Mouse (Mus musculus) brown adipose tissue, adult 24 weeks (tissue): Measurements from ENCODE around the gene Tenm1. TPM values are rescaled to one million over a fixed set of nuclear protein-coding genes. Genes with fewer than 3 reads are reported as not detected.

Experiments used
- H3K27ac ChIP-seq: fragments of 200-500 bp; replicated peaks from 2 replicates; pipeline ENCODE4 v1.5.1; 2012; ENCODE audit warnings: low read depth, mild to moderate bottlenecking, low read length
- H3K4me1 ChIP-seq: fragments of 200-500 bp; 2 replicates; pipeline ENCODE4 v1.6.1; 2012; ENCODE audit warnings: low read length, mixed read lengths; ENCODE audit not compliant: control insufficient read depth, insufficient read depth, insufficient read length
- H3K4me3 ChIP-seq: fragments of 200-500 bp; 2 replicates; pipeline ENCODE4 v1.5.1; 2012; ENCODE audit warnings: low read depth, mild to moderate bottlenecking, low read length, moderate library complexity; ENCODE audit not compliant: insufficient read depth
- polyA plus RNA-seq: library from polyadenylated mRNA; stranded (reverse); fragments of >200 nt; gene quantifications from 2 replicates; pipeline ENCODE4 v1.2.4, GENCODE M21; 2012; ENCODE audit not compliant: missing spikeins, insufficient read depth, insufficient read length

Gene Tenm1
- polyA plus RNA-seq, 1 experiment, result 0.08 TPM

DNA sequence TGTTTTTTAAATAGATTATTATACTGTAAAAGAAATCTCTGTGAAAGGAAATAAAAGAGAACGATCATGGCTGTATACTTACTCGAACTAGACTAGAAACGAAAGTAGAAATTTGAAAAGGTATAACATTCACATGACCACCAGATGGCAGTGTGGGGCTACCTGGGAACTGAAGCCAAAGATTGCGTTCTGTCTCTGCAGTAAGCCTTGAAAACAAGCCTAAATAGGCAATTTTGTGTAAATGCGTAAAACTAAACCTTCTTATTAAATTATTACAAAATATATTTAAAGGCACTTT, 888.2 kb downstream of the Tenm1 start:
- no peak overlapping the region for H3K27ac ChIP-seq

DNA sequence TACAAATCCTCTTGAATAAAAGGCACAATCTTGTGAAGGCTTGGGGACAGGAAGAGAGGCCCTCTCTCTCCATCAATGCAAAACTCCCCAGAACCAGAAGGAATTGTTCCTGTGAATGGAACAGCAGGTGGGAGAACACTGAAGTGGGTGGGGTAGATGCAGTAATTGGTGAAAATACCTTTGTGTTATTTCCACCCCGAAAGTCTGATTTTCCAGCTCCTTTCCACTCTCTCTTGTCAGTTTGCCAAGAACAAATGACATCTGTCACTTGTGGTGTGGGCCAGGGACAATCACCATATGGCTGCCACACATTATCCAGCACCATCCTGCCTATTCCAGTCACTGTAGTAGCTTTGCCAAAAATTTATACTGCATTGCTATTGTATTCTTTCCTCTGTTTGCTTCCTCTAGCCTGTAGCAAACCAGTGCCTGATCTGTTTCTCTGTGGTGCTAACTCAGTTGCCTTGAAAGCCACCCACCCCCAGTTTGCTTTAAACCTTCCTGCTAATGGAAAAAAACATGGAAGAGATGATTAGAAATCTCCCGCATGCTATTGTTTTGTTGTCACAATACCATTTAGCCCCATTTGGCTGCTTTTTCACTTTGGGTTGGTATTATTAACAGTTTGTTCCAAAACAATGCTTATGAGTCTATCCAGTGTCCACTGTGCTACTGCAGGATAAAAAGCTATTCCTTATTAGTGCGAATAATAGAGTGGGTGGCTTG, 888.7 kb downstream of the Tenm1 start:
- Histone ChIP-seq H3K4me1 (no peaks in the 10 kb centered on the region), H3K4me3 (0 out of 2 replicates have a peak overlapping the region, but pooled peaks have one; percentile 26), H3K27ac (no peak overlapping the region)

More for the DNA sequence above, 888.2 kb downstream of the Tenm1 start:
- no peak overlapping the region for H3K4me3 ChIP-seq
- H3K4me1 ChIP-seq, result no peaks in the 10 kb centered on the region

GRCm38 (mm10) chrX:42530703-42531102, 898.2 kb downstream of the Tenm1 start:
- Histone ChIP-seq H3K4me1 (no peaks in the 10 kb centered on the region), H3K4me3 (no peak overlapping the region), H3K27ac (no peak overlapping the region)

GRCm38 (mm10) chrX:42522868-42523267, 906.1 kb downstream of the Tenm1 start:
- Histone ChIP-seq H3K4me3 (no peak overlapping the region), H3K4me1 (no peaks in the 10 kb centered on the region), H3K27ac (no peak overlapping the region)

DNA sequence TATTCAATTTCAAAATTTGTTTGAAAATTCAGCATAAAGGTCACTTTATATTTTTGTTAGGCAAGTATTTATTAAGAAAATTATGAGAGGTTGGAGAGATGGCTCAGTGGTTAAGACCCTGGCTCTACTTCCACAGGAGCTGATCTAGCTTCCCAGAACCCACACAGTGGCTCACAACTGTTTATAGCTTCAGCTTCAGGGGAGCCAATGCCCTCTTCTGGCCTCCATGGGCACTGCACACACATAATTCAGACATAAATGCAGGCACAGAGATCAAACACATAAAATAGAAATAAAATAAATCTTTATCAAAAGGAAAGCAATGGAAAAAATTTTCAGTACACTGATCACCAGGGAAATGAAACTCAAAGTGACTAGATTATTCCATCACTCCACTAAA, 916.4 kb downstream of the Tenm1 start:
- H3K4me1 ChIP-seq, result no peaks in the 10 kb centered on the region
- H3K27ac ChIP-seq, result no peak overlapping the region
- no peak overlapping the region for H3K4me3 ChIP-seq

- Histone ChIP-seq H3K27ac (no peak overlapping the region), H3K4me1 (no peaks in the 10 kb centered on the region), H3K4me3 (no peak overlapping the region)
Observed at GRCm38 (mm10) chrX:42511105-42511504, 917.8 kb downstream of the Tenm1 start.

- Histone ChIP-seq H3K4me1 (no peaks in the 10 kb centered on the region), H3K27ac (no peak within 1 kb of the TSS), H3K4me3 (no peak within 1 kb of the TSS)
Observed at GRCm38 (mm10) chrX:42502291-42503043, 926.5 kb downstream of the Tenm1 start, which contains the start of gene Sh2d1a. Gene Sh2d1a, plus strand, starts transcription at chrX:42502453.

DNA sequence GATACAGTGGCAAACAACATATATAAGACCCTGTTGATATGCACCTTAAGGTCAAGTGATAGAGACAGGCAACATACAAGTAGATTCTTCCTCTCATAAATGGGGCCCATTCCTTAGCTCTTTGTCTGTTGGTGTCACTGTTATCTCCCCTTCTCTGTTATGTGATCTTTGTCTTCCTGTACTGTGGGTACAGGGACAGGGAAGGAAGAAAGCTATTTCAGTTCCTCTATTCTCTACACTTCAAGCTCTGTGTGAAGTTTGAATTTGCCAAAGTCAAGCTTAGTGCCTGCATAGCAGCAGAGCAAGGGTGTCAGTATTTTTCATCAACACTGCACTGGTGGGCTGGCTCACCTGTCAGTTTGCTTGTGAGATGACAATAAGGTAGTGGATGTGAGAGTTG, 928.4 kb downstream of the Tenm1 start:
- Histone ChIP-seq H3K4me3 (no peak overlapping the region), H3K27ac (no peak overlapping the region), H3K4me1 (no peaks in the 10 kb centered on the region)

GRCm38 (mm10) chrX:42490336-42490735, 938.6 kb downstream of the Tenm1 start:
- H3K27ac ChIP-seq, result no peak overlapping the region
- no peaks in the 10 kb centered on the region for H3K4me1 ChIP-seq

DNA sequence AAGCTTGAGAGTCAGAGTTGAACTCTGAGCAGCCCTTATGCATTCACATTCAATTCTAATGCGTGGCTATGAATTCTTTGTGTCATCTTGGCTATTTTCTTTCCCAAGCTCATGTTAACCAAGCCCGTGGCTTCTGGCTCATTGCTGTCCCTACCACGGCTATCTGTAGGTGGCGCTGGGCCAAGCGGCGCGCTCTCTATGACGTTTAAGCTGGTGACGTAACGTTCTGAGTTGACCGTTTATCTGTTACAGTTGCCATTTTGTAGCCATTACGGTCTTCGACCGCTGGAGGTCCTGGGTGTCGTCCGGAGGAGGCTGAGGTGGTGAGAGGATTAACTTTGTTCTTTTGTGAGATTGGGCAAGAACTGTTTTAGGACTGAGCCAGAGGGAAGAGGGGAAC, 939.5 kb downstream of the Tenm1 start, which contains the start of gene Tex13c2:
Gene Tex13c2 (plus strand): TSS at position 246 of the 400 bp plus-strand sequence.
- H3K27ac ChIP-seq, result no peak within 1 kb of the TSS
- no peak within 1 kb of the TSS for H3K4me3 ChIP-seq
- no peaks in the 10 kb centered on the region for H3K4me1 ChIP-seq

More at GRCm38 (mm10) chrX:42490336-42490735, 938.6 kb downstream of the Tenm1 start:
- no peak overlapping the region for H3K4me3 ChIP-seq

Other genes with a start within 250 kb of the Tenm1 start
- gene Tex13c1, start 162.0 kb upstream of the Tenm1 start, polyA plus RNA-seq, result not detected in 2 replicates